Mouse (Mus musculus) liver, embryonic 14.5 days (tissue): Measurements from ENCODE around the gene Tmem184b.

Experiments
- CTCF ChIP-seq: IDR thresholded peaks from 2 replicates; pipeline ENCODE4 v1.5.1; 2016; ENCODE audit warnings: antibody characterized with exemption, low read depth, control low read depth
- EP300 ChIP-seq: IDR thresholded peaks from 2 replicates; pipeline ENCODE4 v1.6.1; 2016; ENCODE audit warnings: antibody characterized with exemption, low read depth

DNA sequence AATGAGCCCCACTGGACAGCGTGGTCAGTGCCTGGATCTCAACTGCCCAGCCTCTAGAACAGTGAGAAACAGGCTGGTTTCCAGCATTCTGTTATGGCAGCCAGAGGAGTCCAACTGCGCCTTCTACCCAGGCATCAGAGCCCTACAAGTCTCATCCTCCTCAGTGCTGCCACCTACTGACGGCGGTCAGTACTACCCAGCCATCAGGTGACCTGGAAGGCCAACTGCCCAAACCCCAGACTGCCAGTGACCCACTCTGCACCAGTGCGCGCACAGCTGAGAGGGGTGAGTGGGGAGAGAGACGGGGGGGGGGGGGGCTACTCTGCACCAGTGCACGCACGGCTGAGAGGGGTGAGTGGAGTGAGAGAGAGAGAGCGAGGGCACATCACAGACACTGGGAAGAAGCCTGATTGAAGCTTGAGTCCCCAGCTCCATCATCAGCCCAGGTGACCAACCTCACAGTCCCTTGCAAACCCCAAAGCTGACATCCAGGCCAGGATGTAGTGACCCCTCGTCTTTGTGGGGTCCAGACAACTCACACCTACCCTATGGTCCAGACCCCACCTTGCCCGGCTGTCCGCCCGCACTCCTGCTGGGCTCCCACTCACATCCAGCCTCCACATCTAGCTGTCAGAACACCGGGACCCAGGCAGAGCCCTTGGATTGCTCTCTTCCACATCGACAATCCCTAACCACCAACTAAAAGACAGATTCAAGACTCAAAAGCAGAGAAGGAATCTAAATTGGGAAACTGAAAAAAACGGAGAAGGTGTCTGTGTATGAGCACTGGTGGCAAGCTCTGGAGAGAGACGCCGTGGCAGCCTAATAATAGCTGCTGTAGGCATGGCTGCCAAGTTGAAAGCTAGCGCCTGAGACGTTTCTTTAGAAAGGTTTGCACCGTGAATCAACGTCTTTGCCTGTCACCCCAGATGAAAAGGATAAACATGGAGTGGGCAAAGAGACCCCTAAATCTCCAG, 22.6 kb downstream of the Tmem184b start:
- TF ChIP-seq EP300 (no peak), CTCF (peak; percentile 94)
